Mouse (Mus musculus) adrenal gland, postnatal 14 days (tissue): ENCODE measurements around the gene Nek9. TPM values are rescaled to one million over a fixed set of nuclear protein-coding genes. Genes with fewer than 3 reads are reported as not detected.
"Not testable (repeated sequence)": the region's sequence is repeated elsewhere in the genome, so short reads cannot be mapped to it uniquely, and the experiment has no call there.

Source experiments
- DNase-seq: peaks from one replicate; pipeline ENCODE4 v3.0.0; 2021; ENCODE audit warnings: mixed read lengths
- total RNA-seq: library from RNA; stranded (reverse); gene quantifications from 2 replicates; pipeline ENCODE4 v1.2.3, GENCODE M21; 2021

Nek9 gene
- total RNA-seq, 1 experiment from 2014 or later: 66.2 TPM

GRCm38 (mm10) chr12:85289157-85290000 lies 49.8 kb downstream of the Nek9 start:
- peak; percentile 21 for DNase-seq

DNA sequence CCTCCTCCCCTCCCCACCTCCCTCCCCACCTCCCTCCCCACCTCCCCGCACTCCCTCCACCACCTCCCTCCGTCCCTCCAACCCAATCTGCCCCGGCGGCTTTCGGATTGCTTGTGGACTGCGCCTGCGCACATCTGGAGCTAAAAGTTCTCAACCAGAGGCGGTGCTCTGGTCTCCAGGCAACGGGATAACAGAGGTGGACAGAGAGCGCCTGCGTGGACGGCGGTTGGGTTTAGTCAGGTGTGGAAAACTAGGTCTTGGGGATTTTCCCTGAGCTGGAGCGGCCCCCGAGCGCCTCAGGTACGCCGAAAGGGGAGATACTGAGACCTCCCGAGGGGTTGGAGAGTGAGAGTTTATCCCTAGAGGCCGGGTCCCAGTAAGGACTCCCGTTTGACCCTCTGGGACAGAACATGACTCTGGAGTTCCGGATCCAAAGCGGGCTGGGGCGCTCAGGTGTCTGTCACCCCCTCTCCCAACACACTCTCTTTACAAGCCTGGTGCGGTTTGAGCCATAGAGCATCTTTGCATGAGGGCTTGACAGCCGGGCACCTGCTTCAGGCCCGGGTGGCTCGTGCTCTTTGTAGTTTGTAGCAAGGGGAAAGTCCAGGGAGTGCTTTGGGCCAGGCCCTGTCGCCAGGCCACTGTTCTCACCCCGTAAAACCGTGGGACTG lies 50.5 kb downstream of the Nek9 start, which contains the start of gene Zc2hc1c:
Gene Zc2hc1c (plus strand): TSS at position 106 of the 671 bp plus-strand sequence.
- peak; percentile 95 for DNase-seq

GRCm38 (mm10) chr12:85287809-85288485 lies 51.2 kb downstream of the Nek9 start, which contains the start of gene Acyp1:
Gene Acyp1 (minus strand): TSS chr12:85288438.
- peak; percentile 59 for DNase-seq

DNA sequence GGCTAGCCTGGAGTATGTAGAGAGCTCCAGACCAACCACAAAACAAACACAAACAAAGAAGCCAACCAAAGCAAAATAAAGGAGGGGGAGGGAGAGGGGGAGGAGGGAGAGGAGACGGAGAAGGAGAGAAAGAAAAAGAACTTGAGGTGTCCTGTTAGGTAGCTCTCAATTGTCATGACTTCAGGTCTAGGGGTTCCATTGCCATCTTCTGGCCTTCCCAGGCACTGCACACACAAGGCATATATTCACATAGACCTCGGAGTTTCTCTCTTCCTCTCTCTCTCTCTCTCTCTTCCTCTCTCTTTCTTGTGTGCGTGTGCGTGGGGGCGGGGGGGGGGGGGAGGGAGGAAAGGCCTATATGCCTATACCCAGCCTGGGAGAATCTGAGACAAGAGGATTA lies 52.2 kb downstream of the Nek9 start:
- DNase-seq: peak; percentile 41

DNA sequence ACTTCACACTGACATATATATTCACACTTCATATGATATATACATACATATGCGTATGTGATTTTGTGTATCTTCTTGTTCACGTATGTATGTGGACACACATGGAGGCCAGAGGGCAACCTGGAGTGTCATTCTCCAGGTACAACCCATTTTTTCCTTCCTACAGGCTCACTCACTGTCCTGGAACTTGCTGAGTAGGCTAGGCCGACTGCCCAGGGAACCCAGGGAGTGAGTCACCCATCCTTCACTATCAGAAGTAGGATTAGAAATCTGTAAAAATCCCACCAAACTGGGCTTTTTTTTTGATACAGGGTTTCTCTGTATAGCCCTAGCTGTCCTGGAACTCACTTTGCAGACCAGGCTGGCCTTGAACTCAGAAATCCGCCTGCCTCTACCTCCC lies 54.2 kb downstream of the Nek9 start:
- no peak for DNase-seq

DNA sequence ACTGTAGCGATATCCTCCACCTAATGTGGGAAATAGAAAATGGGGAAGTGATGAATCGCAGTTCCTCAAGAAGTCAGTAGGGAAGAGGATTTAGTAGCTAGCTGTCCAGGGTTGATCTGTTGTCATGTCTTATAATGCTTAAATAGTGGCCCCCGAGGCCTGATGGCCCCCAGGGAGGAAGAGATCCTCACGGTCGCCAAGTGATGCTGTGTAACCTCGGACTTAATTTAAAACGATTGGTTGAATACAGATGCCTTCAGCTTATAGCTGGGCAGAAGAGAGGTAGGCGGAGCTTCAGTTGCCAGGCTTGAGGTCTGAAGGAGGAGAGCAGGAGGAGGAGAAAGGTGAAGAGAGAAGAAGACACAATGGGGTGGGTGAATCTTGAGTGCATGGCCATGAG lies 54.8 kb downstream of the Nek9 start:
- no peak for DNase-seq

DNA sequence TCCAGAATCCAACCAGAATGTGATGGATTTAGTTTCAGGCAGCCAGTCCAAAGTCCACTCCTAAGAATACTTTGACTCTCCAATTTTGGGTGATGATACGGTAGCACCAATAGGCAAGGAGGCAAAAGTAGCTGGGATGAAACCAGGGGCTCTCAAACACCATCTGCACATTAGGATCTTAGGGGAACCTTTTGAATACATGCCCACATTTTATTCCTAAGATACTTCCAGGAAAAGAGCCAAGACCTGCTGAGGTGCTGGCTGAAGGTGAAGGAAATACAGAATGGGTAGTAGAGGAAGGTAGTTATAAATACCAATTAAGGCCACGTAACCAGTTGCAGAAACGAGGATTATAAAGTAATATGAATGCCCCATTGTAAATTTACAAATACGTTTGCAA lies 57.4 kb downstream of the Nek9 start:
- DNase-seq: not testable (repeated sequence)

- no peak for DNase-seq
Measured at GRCm38 (mm10) chr12:85280845-85281651, 58.1 kb downstream of the Nek9 start.

DNA sequence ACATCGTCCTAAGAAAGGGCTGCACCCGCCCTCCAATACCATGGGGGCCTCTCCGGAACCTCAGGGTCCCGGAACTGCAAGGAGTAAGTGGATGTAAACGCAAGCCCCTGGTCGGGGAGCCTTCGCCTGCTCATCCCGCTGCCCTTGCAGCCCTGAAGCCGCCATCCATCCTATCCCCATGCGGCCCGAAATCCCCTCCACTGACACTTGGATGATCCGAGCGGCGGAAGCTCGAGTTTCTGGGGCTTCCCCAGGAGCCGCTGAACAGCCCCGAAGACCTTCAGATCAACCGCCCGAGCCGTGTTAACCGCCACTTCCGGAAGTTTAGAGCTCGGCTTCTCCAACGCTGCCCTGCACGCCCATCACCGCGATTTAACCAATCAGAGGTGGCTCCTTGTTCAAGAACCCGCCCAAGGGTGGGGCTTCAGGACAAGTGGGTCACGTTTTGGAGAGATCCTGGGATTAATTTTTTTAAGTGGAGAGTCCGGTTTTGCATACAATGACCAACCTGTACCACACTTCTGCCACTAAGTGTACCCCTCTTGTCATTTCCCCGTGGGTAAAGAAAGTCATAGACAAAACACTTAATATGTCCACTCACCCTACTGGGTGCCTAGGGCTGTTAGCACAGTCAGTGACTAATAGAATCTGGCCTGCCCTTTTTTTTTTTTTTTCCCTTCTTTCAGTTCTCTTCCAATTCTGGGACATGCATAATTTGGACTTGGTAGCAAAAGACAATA lies 58.9 kb downstream of the Nek9 start:
- DNase-seq: peak; percentile 97

DNA sequence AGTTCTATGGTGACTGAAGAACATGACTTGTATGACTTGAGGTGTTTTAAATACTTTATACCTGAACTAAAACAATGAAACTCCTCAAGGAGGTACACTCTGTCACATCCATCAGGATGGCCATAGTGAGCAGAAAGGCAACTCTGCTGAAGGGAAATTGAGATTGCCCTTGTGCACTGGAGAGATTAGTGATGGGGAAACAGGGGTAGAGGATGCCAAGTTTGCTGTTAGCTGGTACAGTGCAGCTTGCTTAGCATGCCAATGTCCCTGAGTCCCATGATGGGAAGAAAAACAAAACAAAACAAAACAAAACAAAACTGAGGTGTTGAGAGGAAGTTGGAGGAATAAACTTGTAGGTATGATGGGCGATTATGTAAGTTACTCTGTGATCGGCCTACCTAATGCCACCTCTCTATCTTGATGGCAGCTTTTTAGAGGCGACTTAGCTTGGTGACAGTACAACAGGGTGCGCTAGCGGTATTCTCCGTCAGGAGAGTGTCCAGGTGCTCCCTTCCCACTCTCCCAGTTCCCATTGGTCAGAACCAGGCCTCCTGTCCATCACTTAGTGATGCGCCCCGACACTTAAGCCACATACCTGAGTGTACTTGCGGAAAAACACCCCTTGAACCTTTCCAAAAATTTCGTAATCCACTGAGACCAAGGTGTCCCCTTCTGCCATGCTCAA lies 59.6 kb downstream of the Nek9 start:
- DNase-seq: peak; percentile 44

- DNase-seq: no peak
Measured at GRCm38 (mm10) chr12:85278919-85279318, 60.2 kb downstream of the Nek9 start.

- DNase-seq: no peak
Measured at GRCm38 (mm10) chr12:85276273-85276672, 62.9 kb downstream of the Nek9 start.

DNA sequence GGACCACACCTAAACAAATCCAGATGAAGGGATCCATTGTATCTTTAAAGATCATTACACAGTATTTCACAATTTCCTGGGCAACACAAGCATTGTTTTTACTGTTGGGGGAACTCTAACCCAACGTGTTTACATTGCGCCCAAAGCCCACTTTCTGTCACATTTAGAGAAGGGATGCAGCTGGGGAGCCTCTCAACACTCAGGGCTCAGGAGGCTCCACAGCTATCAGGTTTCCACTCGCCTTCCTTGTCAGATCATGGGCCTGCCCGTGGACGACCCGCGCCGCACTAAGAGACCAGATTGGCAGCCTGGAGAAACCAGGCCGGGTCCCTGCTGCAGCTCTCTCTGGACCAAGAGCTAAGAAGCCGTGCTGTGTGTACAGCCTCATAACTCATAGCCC lies 65.7 kb downstream of the Nek9 start:
- no peak for DNase-seq

DNA sequence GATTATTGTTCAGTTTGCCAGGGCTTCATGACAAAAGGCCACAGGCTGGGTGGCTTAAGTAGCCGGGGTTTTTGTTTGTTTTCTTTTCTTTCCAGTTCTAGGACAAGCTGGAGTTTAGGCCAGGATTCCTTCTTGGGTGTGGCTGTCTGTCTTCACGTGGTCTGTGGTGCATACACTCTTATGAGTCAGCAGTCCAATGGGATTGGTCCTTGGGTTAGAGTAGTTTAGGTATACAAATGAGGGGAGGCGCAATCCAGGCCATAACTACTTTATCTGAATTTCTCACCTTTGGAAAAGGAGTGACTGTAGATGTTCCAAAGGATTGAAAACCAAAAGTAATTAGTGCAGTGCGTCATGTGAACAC lies 67.3 kb downstream of the Nek9 start:
- DNase-seq: no peak

DNA sequence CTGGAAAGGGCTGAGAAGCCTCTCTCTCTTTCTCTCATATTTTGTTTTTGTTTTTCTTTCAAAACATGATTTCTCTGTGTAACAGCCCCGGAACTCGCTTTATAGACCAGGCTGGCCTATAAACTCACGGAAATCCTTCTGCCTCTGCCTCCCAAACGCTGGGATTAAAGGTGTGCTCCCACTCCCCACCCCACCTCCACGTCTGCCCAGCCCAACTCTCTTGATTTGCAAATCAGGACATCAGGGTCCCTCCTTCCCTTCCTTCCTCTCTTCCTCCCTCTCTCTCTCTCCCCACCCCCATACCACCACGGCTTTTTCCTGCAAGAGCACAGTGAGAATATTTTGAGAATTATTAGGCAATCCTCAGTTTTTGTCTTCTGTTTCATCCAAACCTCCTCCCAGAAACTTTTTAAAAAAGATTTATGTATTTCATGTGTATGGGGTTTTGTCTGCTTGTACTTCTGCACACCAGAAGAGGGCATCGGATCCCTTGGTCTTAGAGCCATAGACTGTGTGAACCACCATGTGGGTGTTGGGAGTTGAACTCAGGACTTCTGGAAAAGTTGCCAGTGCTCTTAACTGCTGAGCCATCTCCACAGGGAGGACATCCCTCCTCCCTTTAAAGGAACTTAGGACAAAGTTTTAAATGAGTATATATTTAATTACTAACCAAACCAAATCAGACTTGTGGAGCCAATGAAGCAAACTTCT lies 67.9 kb downstream of the Nek9 start:
- DNase-seq: no peak

DNA sequence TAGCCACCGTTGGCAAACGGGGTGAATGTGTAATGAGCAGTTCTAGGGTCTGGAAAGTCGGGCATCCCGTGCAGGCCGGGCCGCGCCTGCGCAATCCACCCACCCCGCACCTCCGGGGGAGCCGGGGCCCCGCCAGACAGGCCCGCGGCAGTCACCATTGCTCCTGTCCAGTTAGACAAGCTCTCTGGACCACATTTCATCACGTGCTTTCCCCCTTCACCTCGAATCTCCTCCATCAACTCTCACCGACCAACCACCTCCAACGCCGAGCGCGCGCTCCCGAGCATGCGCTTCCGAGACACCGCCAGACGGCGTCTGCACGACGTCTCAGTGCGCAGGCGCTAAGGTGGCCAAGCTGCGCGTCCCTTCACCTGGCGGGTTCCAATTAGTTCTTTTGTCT lies 68.8 kb downstream of the Nek9 start, which contains the start of gene Mlh3:
Gene Mlh3 (minus strand): TSS at position 281 of the 400 bp plus-strand sequence.
- peak; percentile 91 for DNase-seq

DNA sequence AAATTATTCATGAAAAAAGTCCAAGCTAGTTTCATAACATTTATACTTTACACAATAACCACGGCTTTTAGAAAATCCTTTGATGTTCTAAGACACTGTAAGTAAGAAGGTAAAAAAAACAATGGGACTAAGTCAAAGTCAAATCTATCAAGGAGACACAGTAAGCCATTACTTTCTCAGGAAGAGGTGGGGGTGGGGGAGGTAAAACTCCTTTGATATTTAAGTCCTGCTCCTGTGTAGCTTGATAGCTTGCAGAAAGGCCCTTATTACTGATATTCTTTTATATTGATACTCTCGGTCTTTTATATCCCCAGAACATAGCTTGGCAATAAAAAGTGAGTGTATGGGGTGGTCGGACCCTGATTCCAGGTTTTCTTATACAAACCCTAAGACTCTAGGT lies 69.3 kb downstream of the Nek9 start:
- DNase-seq: no peak

DNA sequence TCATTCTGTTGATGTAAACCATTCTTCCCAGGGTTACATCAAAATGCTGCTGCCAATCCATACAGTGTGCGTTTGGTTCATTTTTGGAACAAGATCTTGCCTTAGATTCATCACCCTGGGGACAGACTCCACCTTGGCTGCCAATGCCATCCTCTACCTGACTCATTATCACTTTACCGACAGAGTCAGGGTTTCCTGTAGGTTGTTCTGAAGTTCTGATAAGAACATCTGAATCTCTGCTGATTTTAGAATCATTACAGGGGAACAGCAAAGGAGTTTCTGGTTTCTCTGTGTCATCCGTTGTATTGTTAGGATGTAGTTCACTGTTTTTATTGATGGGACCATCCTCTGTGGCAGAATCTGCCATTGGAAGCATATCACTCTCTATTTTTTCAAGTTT lies 72.9 kb downstream of the Nek9 start:
- no peak for DNase-seq

DNA sequence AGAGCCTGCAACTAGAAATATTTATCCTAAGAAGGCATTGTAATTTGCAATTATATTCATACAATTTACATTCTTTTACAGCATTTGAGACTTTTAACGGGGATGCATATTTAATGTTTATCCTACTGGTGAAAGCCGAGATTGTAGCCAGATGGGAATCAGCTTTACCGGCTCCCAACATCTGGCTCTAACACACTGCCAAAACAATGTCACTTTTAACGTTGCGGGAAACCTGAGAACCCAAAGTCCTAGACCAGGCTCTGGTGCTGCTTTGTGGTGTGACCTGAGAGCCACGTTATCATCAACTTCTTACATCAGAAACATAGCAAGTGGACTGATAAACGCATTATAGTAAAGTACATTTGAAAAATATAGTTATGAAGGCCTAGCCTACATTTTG lies 74.2 kb downstream of the Nek9 start:
- DNase-seq: no peak

DNA sequence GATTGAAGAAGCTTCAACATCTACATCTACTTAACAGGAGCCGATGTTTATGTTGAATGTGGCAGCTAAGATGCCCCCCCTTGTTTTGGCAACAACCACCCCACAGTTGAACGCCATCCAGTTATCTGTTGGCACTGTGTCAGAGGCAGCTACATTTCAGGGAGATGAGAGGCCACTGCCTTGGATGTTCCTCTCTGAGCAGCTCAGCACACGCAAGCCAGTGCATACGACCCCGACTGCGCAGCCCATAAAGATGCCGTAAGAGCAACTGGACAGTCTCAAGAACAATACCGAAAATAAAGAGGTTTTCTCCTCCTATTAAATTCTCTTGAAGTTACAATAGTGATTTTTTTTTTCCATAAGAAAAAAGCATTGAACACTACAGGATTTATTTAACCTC lies 74.6 kb downstream of the Nek9 start:
- no peak for DNase-seq
